Mouse (Mus musculus): ENCODE results near the gene Pla2g4c.
"Not testable (repeated sequence)": the region's sequence is repeated elsewhere in the genome, so short reads cannot be mapped to it uniquely, and the experiment has no call there.

Pla2g4c gene

DNA sequence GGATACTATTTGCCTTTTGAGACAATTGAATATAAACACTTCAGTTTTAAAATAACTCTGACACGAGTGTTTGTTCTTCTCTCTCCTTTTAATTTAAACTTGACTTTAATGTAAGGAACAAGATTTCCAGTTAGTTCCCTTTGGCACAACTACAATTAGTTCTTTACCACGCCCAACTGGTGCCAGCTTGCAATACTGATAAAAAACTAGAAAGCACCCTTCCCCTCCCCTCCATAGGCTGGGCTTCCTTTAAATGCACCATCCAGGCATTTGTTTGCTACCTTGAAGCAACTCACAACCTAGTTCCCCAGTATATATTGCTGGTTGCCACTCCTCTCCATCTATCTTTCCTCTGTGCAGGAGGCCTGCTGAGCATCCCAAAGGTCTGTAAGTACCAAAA lies at the start of gene Pla2g4c:
Gene Pla2g4c, plus strand, starts transcription at position 340 of the 400 bp plus-strand sequence.
- no peak for DNase-seq (ENCODE audit: low read depth, low spot score)

DNA sequence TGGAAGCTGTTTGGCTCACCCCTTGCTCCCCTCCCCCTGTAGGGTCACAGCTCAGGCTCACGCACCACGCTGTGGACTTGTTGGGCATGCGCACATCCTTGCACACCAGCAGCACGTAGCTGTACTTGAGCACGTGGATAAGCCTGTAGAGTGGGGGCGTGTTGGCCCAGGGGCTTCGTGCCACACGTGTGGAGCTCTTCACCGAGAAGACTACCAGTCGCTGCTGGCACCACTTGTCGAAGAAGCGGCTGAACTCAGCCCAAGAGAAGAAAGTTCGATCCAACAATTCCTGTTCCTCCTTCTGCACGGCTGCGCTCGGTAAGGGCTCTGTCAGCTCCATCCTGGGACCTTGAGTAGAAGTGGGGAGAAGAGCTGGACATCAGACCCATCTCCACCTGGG lies 47.4 kb upstream of the Pla2g4c start, which contains the start of gene Lig1:
Gene Lig1, plus strand, starts transcription at position 203 of the 400 bp plus-strand sequence.
- no peak for DNase-seq (ENCODE audit: low read depth, low spot score)

DNA sequence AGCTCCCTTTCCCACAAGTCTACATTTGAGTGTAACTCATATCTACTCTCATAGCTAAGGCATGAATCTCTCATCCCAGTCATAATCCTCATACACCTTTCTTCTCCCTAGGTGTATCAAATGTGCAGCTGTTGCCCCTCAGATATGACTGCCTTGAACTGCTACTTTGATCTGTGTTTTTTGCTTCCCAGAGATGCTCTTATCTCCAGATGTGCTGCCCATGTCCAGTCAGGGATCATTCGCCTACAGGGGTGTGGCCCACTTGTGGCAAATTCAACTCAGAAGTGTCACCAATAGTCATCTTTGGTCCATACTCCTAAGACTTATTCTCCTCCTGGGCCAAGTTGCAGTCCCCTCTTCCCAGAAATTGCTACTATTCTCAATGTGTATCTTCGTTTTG lies 46.6 kb upstream of the Pla2g4c start:
- no peak for DNase-seq (ENCODE audit: low read depth, low spot score)

DNA sequence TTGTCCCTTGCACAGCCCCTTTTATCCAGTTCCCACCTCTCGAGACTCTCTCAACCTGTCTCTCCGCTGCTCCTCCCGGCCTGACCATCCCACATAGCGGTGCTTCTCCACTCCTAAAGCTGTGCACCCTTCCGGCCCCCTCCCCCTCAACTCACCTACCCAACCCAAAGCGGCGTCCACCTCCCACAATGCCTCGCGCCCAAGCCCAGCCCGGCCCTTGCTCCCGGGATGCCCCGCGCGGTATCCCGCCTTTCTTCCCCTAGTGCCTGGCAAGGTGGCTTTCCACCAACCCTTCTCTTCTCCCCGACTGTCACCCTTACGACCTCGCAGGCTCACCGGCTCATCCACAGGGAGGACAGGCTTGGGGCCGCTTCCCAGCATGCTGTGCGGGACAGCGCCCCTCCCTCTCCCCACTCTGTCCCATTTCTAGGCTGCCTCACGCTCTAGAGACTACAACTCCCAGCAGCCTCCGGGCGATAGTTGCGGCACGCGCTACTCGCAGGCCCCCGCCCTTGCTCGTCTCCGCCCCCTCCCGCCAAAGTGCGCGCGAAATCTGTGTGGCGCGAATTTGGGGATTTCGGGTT lies 46.1 kb upstream of the Pla2g4c start, which contains the start of gene Zswim9:
Gene Zswim9, minus strand, starts transcription at position 414 of the 584 bp plus-strand sequence.
- peak; percentile 97 for DNase-seq (ENCODE audit: low read depth, low spot score)

DNA sequence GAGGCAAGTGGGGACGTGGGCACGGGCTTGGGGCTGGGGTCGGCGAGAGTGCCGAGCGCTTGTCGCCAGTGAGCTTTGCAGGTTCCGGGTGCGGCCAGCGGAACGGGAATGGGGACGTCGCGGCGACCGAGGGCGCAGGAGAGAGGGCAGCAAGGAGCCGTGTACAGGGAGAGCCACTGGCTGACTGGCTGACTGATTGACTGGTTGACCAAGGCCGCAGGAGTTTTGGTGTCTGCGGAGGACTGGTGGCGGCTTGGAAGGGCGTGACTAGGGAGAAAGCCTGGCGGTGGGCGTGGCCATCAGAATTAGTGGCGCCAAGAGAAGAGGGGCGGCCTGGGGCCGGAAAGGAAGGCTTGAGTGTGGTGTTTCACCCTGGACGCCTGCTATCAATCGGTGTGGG lies 45.5 kb upstream of the Pla2g4c start:
- not testable (repeated sequence) for DNase-seq (ENCODE audit: low read depth, low spot score)

DNA sequence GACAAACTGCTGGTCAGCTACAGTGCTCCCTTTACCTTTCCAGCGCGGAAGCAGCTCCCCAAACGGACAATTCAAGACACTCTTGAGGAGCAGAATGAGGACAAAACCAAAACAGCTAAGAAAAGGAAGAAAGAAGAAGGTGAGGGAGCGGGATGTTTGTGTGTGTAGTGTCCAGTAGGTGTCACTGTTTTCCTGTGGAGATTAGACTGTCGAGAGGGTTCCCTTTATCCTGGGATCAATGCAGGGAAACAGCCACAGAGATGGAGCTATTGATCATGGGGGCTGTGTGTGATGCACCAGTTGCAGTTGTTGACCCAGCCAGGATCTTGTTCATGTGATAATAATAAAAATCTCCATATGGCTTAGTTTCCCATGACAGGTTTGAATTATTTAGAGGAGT lies 35.8 kb upstream of the Pla2g4c start:
- peak; percentile 33 for DNase-seq (ENCODE audit: low read depth, low spot score)

DNA sequence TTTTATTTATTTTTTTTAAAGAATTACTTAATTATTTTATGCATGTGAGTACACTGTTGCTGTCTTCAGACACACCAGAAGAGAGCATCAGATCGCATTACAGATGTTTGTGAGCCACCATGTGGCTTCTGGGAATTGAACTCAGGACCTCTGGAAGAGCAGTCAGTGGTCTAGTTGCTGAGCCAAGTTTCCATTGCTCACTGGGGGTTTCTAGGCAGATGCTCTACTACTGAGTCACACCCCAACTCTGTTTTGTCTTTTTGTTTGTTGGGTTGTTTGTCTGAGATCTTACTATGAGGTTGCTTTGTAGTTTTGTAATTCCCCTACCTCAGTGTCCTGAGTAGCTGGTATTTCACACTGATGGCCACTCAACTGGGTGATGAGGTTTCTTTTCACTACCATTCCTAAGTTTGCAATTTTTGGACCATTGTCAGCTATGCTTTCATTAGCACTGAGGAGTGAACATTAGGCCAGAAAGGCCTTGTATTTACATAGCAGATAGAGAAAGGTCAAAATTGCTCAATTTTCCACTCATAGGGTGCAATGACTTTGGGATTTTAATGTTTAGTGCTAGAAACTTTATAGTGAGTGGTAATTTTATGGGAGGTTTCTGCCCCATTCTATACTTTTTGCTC lies 34.3 kb upstream of the Pla2g4c start:
- DNase-seq (ENCODE audit: low read depth, low spot score): no peak

DNA sequence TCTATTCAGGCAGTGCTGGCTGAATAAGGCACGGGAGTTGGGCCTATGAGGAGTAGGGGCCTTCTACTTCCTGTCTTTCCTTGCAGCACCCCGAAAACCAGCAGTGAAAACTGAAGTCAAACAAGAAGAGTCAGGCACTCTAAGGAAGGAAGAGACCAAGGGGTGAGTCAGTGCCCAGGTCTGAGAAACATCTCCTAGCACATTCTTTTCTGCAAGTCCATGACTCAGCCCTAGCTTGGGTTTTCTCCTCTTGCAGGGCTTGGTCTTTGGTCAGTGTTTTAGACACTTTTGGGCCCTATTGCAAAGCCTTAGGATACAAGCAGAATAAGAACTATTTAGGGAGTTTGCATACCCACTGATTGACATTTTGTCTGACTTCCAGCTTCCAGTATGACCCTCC lies 33.1 kb upstream of the Pla2g4c start:
- no peak for DNase-seq (ENCODE audit: low read depth, low spot score)

DNA sequence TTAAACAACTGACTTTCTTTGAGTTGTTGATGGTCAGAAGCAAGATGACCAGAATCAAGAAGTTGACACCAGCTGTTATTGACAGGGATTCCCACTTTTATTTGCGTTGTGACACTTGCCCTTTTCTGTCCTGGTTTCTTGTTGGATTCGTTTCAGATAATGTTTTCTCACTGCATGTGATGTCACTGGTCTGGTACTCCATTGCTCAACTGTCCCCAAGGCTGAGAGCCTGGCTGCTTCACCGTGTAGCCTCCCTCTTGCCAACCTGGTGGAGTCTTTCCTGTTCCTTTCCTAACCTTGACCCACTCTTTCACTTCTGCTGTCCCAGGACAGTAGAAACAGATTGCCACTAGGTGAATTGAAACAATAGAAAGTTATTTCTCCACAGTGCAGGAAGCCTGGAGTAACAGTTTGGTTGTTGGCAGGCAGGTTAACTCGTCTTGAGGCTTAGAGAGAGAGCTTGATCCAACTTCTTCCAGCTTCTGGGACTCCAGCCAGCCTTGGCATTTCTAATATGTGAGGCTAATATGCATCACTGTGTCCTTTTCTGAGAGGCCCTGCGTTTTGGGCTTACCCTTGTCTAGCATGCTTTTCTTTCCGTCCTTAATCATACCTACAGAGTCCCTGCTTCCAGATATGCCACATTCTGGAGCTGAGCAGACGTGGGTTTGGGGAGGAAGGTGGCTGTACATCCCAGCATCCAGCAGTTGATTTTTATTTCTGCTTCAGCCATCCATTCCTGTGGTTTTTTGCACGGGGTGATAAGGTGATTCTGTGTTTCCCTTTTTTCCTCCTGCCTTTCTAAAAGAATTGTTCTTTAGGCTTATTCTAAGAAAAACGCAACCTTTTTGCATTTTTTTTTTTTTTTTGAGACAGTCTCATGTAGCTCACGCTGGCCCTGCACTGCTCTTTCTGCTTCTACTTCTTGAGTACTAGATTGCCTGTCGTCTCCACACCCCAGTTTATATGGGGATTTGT lies 30.3 kb upstream of the Pla2g4c start:
- DNase-seq (ENCODE audit: low read depth, low spot score): no peak

DNA sequence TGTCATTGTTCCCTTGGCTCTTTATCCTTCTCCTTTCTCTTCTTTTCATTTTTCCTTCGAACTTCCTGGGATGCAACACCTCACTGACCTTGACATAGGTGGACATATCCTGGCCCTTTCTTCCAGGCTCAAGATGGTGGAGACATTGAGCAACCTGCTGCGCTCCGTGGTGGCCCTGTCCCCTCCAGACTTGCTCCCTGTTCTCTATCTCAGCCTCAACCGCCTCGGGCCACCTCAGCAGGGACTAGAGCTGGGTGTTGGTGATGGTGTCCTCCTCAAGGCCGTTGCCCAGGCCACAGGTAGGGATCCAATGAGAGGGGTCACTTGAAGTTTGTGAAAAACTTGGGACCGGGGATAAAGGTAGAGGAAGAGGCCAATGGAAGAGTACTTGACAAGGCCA lies 29.2 kb upstream of the Pla2g4c start:
- DNase-seq (ENCODE audit: low read depth, low spot score): no peak

DNA sequence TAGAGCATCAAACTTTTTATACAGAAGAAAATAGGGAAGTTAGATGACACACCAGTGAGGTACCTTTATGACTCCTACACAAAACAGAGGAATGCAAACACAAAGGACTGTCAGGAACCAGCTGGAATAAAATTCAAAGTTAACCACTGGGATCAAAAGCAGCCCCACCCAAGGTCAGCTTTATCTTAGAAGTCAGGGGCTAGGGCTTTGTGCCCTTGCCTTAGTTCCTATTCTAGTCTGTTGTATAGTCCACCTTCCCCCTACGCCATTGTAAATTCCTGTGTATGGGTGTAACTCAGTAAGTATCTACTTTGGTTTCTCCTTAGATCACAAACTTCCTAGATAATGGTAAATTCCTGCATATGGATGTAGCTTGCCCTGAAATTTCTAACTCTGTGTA lies 26.8 kb upstream of the Pla2g4c start:
- DNase-seq (ENCODE audit: low read depth, low spot score): no peak

DNA sequence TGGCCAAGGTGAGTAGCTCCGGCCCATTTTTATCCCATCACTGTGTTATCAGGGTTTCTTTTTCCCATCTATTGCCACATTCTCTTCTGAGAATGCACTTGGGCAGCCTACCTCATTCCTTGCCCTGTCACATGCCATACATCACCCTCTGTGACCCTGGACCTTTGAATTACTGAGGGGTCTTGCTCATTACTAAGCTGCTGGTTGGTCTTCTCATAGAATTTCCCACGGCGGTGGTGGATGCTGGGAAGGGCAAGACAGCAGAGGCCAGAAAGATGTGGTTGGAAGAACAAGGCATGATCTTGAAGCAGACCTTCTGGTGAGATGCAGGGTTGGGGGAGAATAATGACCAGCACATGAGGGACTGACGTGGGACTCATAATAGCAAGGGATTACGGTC lies 25.6 kb upstream of the Pla2g4c start:
- DNase-seq (ENCODE audit: low read depth, low spot score): no peak

DNA sequence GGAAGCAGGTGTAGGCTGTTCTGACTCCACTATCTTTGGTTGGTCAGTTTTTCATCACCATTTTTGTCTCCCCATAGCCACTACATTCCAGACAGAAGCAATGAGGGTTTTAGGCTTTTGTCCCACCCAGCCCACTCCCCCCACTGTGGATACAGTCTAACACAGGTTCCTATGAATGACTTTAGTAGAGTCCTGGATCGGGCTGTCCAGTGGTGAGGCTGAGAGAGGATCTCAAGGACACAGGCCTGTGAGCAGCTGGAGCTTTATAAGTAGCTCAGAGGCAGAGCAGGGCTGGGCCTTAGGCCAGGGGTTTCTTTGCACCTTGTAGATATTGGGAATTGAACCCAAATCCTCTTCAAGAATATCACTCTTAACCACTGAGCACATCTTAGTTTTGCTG lies 22.8 kb upstream of the Pla2g4c start:
- no peak for DNase-seq (ENCODE audit: low read depth, low spot score)

DNA sequence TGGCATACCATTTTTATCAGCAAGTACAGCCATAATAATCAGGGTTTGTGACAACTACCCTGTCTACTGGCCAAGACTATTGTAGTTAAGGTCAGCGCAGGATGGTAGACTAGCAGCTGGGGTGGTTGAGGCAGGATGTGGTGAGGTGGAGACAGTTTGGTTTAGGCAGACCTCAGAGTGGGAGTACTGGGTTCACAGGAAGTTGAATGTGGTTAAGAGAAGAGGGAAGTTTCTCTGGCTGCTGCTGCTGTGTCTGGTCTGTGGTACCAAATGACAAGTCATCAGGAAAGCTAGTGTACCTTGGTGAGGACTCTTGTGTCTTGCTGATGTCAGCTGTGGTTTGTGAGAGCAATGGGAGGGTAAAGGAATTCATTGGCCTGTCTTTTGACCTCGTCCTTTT lies 21.7 kb upstream of the Pla2g4c start:
- DNase-seq (ENCODE audit: low read depth, low spot score): peak; percentile 12

DNA sequence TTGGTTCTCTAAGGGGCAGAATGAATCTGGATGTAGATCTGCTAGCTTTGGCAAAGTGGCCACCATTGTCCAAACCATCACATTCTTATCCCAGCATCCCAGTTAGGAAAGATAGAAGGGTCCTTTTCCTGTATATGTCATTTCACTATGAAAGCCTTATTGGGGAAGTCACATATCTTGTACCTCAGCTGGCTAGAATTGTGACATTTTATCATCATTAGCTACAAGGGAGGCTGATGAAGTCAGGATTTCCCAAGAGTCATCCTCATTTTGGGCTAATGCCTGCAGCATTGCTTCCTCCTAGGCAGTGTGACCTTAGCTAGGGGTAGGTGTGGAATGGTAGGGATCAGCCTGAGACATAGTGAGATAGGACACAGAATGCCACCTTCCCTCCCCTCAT lies 21.1 kb upstream of the Pla2g4c start:
- DNase-seq (ENCODE audit: low read depth, low spot score): no peak

DNA sequence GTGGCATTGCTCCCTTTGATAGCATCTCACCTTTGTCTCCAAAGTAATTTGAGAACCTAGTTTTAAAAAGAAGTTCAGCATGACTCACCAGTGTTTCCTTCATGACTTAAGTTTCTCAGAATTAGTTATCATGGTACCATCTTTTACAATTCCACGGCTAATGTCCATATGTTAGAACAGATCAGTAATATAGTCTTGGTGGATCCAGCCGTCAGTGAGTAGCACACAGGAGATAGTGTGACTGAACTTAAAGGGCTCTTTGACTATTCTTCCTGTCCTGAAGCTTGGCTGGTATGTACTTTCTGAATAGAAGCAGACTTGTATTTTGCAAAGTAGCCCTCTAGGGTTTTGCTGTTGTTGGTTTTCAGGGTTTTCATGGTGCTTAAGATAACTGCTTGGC lies 15.0 kb upstream of the Pla2g4c start:
- no peak for DNase-seq (ENCODE audit: low read depth, low spot score)

DNA sequence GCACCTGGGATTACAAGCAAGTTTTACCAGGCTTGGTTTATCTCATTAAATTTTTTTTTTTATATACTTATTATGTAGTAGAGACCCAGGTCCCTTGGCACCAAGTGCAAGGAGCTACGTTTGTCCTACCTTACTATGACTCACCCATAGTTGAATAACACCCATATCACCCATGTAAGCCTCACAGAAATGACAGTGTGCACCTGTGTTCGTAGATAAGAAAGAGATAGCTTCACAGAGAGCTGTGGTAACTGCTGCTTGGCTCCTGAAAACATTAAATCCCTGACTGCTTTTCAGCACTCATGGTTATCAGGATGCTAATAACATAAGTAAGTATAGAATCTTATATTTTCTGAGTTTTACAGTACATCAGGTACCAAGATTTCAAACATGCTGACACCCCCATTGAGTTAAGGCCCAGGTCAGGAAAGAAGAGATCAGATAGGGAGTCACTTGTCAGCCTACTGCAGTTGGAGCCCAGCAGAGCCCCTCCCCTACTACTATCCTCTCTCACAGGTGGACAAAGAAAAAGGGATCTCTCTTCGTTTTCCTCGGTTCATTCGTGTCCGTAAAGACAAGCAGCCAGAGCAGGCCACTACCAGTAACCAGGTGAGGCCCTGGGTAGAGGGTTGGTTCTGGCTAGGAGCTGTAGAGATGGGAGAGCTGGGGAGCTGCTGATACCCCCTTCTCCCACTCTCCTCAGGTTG lies 13.8 kb upstream of the Pla2g4c start:
- DNase-seq (ENCODE audit: low read depth, low spot score): no peak

DNA sequence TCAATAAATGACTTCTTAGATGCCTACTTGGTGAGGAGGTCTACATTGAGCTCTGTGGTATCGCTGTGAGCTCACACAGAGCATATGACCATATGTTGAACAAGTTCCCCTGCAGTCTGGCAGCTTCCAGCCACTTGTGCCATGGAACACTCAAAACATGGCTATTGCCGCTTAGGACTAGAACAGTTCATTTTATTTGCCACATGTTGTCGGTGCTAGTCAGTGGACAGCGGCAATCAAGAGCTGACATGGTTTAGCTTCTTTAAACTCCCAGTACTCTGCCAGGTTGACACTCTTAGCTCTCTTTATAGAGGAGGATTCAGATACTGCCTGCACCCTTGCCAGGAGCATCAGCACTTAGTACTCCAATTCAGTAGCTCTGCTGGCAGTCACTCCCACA lies 13.1 kb upstream of the Pla2g4c start:
- no peak for DNase-seq (ENCODE audit: low read depth, low spot score)

DNA sequence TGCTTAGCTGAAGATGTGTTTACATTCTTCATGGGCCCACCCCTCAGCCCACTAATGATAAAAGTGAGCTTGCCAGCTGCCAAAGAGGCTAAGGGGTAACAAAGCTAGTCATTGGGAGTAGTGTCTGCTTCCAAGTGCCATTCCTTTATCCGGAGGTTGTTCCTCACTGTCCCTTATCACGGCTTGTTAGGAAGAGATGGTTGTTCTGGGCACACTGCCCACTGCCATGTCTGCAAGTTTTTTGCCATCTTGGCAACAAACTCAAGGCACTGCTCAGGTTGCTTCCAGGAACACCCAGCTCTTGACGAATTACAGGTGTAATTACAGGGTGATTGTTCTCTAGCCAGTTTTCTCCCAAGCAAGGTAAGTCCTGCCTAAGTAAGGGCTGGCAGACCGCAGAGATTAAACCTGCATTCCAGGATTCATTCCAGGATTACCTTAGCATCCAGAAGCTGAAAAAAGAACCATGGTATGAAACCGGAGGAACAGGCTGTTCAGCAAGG lies 10.3 kb upstream of the Pla2g4c start:
- no peak for DNase-seq (ENCODE audit: low read depth, low spot score)

DNA sequence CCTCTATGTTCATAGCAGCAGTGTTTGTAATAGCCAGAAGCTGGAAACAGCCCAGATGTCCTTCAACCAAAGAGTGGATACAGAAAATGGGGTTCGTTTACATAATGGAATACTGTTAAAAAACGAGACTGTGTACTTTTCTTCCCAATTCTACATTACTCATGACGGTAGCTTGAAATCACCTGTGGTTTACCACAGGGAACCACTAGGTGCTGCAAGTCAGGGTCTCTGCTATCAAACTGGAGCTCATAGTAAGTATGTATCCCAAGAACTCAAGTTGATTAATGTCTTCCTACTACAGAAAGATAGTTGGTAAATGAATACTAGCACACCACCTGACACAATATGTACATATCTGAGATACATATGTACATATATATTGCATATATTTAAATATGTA lies 3.0 kb upstream of the Pla2g4c start:
- DNase-seq (ENCODE audit: low read depth, low spot score): no peak

DNA sequence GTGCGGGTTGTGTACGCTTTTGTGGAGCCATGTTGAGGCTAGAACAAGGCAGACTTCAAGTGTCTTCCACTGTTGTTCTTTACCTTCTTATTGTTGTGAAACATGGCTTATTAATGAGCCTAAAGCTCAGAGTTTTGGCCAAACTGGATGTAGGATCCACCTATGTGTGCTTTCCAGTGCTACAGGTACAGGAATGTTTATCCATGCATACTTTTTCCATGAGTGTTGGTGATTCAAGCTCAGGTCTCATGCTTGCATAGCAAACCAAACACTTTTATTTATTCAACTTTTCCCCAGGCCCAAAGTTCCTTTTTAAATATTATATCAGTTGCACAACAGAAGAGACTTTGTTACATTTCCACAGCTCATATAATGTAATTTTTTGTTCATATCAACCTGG lies 6.1 kb downstream of the Pla2g4c start:
- DNase-seq (ENCODE audit: low read depth, low spot score): no peak

DNA sequence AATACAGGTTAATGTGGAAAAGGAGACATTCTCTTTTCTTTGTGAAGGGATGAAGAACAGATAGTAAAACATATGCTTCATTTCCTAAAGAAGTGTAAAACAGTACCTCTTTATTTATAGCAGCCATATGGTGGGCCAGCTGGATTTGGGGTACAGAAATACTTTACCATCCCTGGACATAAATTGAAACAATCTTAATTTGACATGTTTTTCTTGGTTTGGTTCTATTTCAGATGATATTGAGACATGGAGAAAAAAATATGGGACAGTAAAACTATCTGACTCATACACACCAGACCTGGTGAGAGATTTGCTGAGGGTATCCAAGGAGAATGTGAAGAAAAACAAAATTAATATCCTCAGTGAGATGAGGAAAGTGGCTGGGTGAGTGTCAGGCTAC lies 31.5 kb downstream of the Pla2g4c start:
- DNase-seq (ENCODE audit: low read depth, low spot score): no peak
